Mouse (Mus musculus): Measurements from ENCODE around the gene Parpbp. TPM values are rescaled to one million over a fixed set of nuclear protein-coding genes. Genes with fewer than 3 reads are reported as not detected.
A peak's percentile ranks its signal among the peaks of the same experiment; 100 is the strongest.

Gene Parpbp
- polyA plus RNA-seq, 1 experiment, result 0.06 TPM

DNA sequence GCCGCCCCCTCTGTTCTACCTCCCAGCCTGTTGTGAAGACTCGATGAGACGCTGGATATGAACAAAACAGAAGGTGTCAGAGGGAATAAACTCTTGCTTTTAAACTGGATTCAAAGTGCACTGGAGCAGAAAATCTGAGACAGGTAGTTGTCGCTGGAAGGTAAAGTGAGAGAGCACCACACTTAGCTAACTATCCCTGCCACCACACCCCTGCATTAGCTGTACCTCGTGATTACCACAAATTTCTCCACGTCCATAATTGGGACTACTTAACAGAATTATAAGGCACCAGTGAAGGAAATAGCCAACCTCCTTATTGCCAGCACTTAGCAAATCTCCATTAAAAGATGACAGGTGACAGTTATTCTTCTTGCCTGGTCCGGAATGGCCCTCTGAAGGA lies 554 bp downstream of the Parpbp start:
- no peaks in the 10 kb centered on the region for H3K27me3 ChIP-seq (replicated peaks; ENCODE audit: control insufficient read depth, insufficient read depth, low read length)
- no peak overlapping the region for H3K27ac ChIP-seq (ENCODE audit: insufficient read depth, low read depth, low read length)
- H3K4me1 ChIP-seq (ENCODE audit: control insufficient read depth, insufficient read depth, low read length), result no peaks in the 10 kb centered on the region
- H3K4me3 ChIP-seq (ENCODE audit: insufficient read depth, low read depth, low read length), result peak overlapping the region; percentile 57
- no peak for DNase-seq
- 10% methylated on average over 7 of the region's 7 CpGs for WGBS
- H3K36me3 ChIP-seq (ENCODE audit: control insufficient read depth, insufficient read depth, low read length), result no peaks in the 10 kb centered on the region
- no peak for TF ChIP-seq POLR2A (IDR thresholded peaks at IDR 0.05; ENCODE audit: low read depth, low read length)
- no peak for TF ChIP-seq CTCF (conservative IDR thresholded peaks at IDR 0.05; ENCODE audit: insufficient read depth, insufficient read length, low read depth, low read length)

DNA sequence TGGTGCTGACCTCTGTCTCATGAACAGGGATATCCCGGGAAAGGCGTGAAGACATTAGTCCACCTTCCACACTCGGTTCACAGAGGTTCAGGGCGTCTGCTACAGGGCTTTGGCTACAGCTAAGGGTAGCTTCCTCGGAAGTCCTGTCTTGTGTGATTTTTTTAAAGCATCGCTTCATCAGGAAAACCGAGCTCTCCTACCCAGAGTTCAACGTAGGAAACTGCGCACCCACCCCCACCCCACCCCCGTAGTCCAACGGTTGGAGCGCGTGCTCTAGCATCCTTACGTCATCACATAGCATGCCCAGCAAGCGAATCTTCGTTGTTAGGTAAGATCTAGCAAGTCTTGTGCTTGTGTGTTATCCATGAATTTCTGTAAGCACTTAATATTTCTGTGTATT lies 11.1 kb downstream of the Parpbp start:
- no peaks in the 10 kb centered on the region for H3K27me3 ChIP-seq (replicated peaks; ENCODE audit: control insufficient read depth, insufficient read depth, low read length)
- 96% methylated on average over 16 of the region's 16 CpGs for WGBS

DNA sequence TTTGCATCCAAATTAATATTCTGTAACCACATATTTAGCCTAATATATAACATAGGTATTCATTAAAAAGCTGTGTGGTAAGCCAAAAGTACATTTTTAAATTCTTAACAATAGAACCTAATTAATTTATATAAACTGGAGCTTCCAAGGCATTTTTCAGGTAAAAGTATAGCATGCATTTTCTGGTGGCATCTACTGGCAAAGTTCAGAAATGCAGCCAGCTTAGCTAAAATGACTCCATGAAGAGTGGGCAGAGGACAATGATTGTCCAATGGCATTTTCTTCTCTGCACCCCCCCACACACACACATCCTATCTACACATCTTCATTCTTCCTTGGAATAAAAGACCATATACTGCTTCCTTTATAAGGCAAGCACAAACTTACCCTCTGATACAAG lies 27.0 kb downstream of the Parpbp start:
- H3K4me1 ChIP-seq (ENCODE audit: control insufficient read depth, insufficient read depth, low read length), result no peaks in the 10 kb centered on the region
- H3K4me3 ChIP-seq (ENCODE audit: insufficient read depth, low read depth, low read length), result no peak overlapping the region
- no peaks in the 10 kb centered on the region for H3K36me3 ChIP-seq (ENCODE audit: control insufficient read depth, insufficient read depth, low read length)
- TF ChIP-seq CTCF (conservative IDR thresholded peaks at IDR 0.05; ENCODE audit: insufficient read depth, insufficient read length, low read depth, low read length) (no peak), POLR2A (IDR thresholded peaks at IDR 0.05; ENCODE audit: low read depth, low read length) (no peak)
- no peak overlapping the region for H3K27ac ChIP-seq (ENCODE audit: insufficient read depth, low read depth, low read length)
- DNase-seq, result no peak
- no peaks in the 10 kb centered on the region for H3K27me3 ChIP-seq (replicated peaks; ENCODE audit: control insufficient read depth, insufficient read depth, low read length)

More for the DNA sequence above, 11.1 kb downstream of the Parpbp start:
- H3K4me1 ChIP-seq (ENCODE audit: control insufficient read depth, insufficient read depth, low read length), result no peaks in the 10 kb centered on the region
- no peaks in the 10 kb centered on the region for H3K36me3 ChIP-seq (ENCODE audit: control insufficient read depth, insufficient read depth, low read length)
- H3K27ac ChIP-seq (ENCODE audit: insufficient read depth, low read depth, low read length), result no peak overlapping the region
- DNase-seq, result no peak
- TF ChIP-seq POLR2A (IDR thresholded peaks at IDR 0.05; ENCODE audit: low read depth, low read length), result no peak
- TF ChIP-seq CTCF (conservative IDR thresholded peaks at IDR 0.05; ENCODE audit: insufficient read depth, insufficient read length, low read depth, low read length), result no peak
- no peak overlapping the region for H3K4me3 ChIP-seq (ENCODE audit: insufficient read depth, low read depth, low read length)

- H3K27ac ChIP-seq (ENCODE audit: insufficient read depth, low read depth, low read length), result no peak overlapping the region
- H3K27me3 ChIP-seq (replicated peaks; ENCODE audit: control insufficient read depth, insufficient read depth, low read length), result no peaks in the 10 kb centered on the region
- DNase-seq, result peak; percentile 4
- TF ChIP-seq POLR2A (IDR thresholded peaks at IDR 0.05; ENCODE audit: low read depth, low read length) (no peak), CTCF (conservative IDR thresholded peaks at IDR 0.05; ENCODE audit: insufficient read depth, insufficient read length, low read depth, low read length) (no peak)
- WGBS, result 87% methylated on average over 2 of the region's 2 CpGs
- no peak overlapping the region for H3K4me3 ChIP-seq (ENCODE audit: insufficient read depth, low read depth, low read length)
- no peaks in the 10 kb centered on the region for H3K36me3 ChIP-seq (ENCODE audit: control insufficient read depth, insufficient read depth, low read length)
- no peaks in the 10 kb centered on the region for H3K4me1 ChIP-seq (ENCODE audit: control insufficient read depth, insufficient read depth, low read length)
Measured at GRCm38 (mm10) chr10:88113290-88113689, 33.5 kb downstream of the Parpbp start.

DNA sequence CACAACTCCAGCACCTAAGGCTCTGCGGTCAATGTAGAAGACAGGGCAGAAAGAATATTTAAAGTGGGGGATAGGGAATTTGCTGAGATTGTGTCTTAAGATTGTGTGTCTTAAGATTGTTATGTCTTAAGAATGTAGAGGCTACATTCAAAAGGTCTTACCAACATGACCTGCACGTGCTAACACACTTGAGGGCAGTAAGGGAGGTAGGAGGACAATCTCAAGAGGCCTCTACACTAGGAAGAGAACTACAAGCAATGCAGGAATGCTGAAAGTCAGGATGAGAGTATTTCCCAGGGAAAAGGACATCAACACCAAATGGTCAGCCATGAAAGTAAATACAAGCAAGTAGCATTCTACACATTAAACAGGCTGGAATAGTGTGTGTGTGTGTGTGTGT lies 40.6 kb downstream of the Parpbp start:
- TF ChIP-seq CTCF (conservative IDR thresholded peaks at IDR 0.05; ENCODE audit: insufficient read depth, insufficient read length, low read depth, low read length) (no peak), POLR2A (IDR thresholded peaks at IDR 0.05; ENCODE audit: low read depth, low read length) (no peak)
- no peaks in the 10 kb centered on the region for H3K27me3 ChIP-seq (replicated peaks; ENCODE audit: control insufficient read depth, insufficient read depth, low read length)
- WGBS, result 91% methylated on average over 2 of the region's 2 CpGs
- no peak overlapping the region for H3K27ac ChIP-seq (ENCODE audit: insufficient read depth, low read depth, low read length)
- no peak for DNase-seq
- no peaks in the 10 kb centered on the region for H3K36me3 ChIP-seq (ENCODE audit: control insufficient read depth, insufficient read depth, low read length)
- no peaks in the 10 kb centered on the region for H3K4me1 ChIP-seq (ENCODE audit: control insufficient read depth, insufficient read depth, low read length)
- H3K4me3 ChIP-seq (ENCODE audit: insufficient read depth, low read depth, low read length), result no peak overlapping the region

GRCm38 (mm10) chr10:88090772-88091171 lies 56.0 kb downstream of the Parpbp start, which contains the start of gene Pmch:
TSS of gene Pmch (plus strand) at chr10:88091072.
- DNase-seq, result no peak
- Histone ChIP-seq H3K4me3 (ENCODE audit: insufficient read depth, low read depth, low read length) (no peak within 1 kb of the TSS), H3K27me3 (replicated peaks; ENCODE audit: control insufficient read depth, insufficient read depth, low read length) (no peaks in the 10 kb centered on the region), H3K4me1 (ENCODE audit: control insufficient read depth, insufficient read depth, low read length) (no peaks in the 10 kb centered on the region), H3K27ac (ENCODE audit: insufficient read depth, low read depth, low read length) (no peak within 1 kb of the TSS), H3K36me3 (ENCODE audit: control insufficient read depth, insufficient read depth, low read length) (no peaks in the 10 kb centered on the region)
- TF ChIP-seq POLR2A (IDR thresholded peaks at IDR 0.05; ENCODE audit: low read depth, low read length) (no peak), CTCF (conservative IDR thresholded peaks at IDR 0.05; ENCODE audit: insufficient read depth, insufficient read length, low read depth, low read length) (no peak)
- WGBS, result 87% methylated on average over 5 of the region's 5 CpGs

- Histone ChIP-seq H3K4me1 (ENCODE audit: control insufficient read depth, insufficient read depth, low read length) (no peaks in the 10 kb centered on the region), H3K4me3 (ENCODE audit: insufficient read depth, low read depth, low read length) (no peak overlapping the region), H3K27me3 (replicated peaks; ENCODE audit: control insufficient read depth, insufficient read depth, low read length) (no peaks in the 10 kb centered on the region), H3K36me3 (ENCODE audit: control insufficient read depth, insufficient read depth, low read length) (no peaks in the 10 kb centered on the region), H3K27ac (ENCODE audit: insufficient read depth, low read depth, low read length) (no peak overlapping the region)
- TF ChIP-seq CTCF (conservative IDR thresholded peaks at IDR 0.05; ENCODE audit: insufficient read depth, insufficient read length, low read depth, low read length) (no peak), POLR2A (IDR thresholded peaks at IDR 0.05; ENCODE audit: low read depth, low read length) (no peak)
- no peak for DNase-seq
- 88% methylated on average over 3 of the region's 3 CpGs for WGBS
Measured at GRCm38 (mm10) chr10:88067377-88067776, 79.4 kb downstream of the Parpbp start.

- DNase-seq, result peak; percentile 51
- TF ChIP-seq POLR2A (IDR thresholded peaks at IDR 0.05; ENCODE audit: low read depth, low read length) (no peak), CTCF (conservative IDR thresholded peaks at IDR 0.05; ENCODE audit: insufficient read depth, insufficient read length, low read depth, low read length) (no peak)
- 53% methylated on average over 2 of the region's 2 CpGs for WGBS
- H3K27me3 ChIP-seq (replicated peaks; ENCODE audit: control insufficient read depth, insufficient read depth, low read length), result no peaks in the 10 kb centered on the region
- no peaks in the 10 kb centered on the region for H3K4me1 ChIP-seq (ENCODE audit: control insufficient read depth, insufficient read depth, low read length)
- H3K36me3 ChIP-seq (ENCODE audit: control insufficient read depth, insufficient read depth, low read length), result no peaks in the 10 kb centered on the region
- H3K4me3 ChIP-seq (ENCODE audit: insufficient read depth, low read depth, low read length), result no peak overlapping the region
- H3K27ac ChIP-seq (ENCODE audit: insufficient read depth, low read depth, low read length), result no peak overlapping the region
Measured at GRCm38 (mm10) chr10:88064872-88065271, 81.9 kb downstream of the Parpbp start.

Measured in kidney, adult 2 months (tissue).